Mouse (Mus musculus) spleen, adult 2 months (tissue): Measurements from ENCODE around the gene Hspb9. TPM values are rescaled to one million over a fixed set of nuclear protein-coding genes. Genes with fewer than 3 reads are reported as not detected.

Experiments used
- DNase-seq, 2 experiments: peaks; one replicate each; pipeline versions ENCODE4 v3.0.0 to v3.0.0-alpha.2; 2012 to 2021; ENCODE audit warnings: low spot score in 2 of 2, low read depth in 1 of 2
- H3K27ac ChIP-seq: fragments of 200-500 bp; 2 replicates; pipeline ENCODE4 v1.5.1; 2012; ENCODE audit warnings: low read length, inconsistent platforms; ENCODE audit not compliant: insufficient read depth
- H3K27me3 ChIP-seq: fragments of 200-500 bp; 2 replicates; pipeline ENCODE4 v1.6.1; 2012; ENCODE audit warnings: mild to moderate bottlenecking, moderate library complexity, low read length, inconsistent platforms; ENCODE audit not compliant: control insufficient read depth, insufficient read depth
- H3K36me3 ChIP-seq: fragments of 200-500 bp; 2 replicates; pipeline ENCODE4 v1.6.1; 2012; ENCODE audit warnings: mild to moderate bottlenecking, low read length, inconsistent platforms; ENCODE audit not compliant: control insufficient read depth, insufficient read depth
- H3K4me1 ChIP-seq: fragments of 200-500 bp; 2 replicates; pipeline ENCODE4 v1.6.1; 2011; ENCODE audit warnings: inconsistent platforms; ENCODE audit not compliant: control insufficient read depth, insufficient read depth, insufficient read length
- H3K4me3 ChIP-seq: fragments of 200-500 bp; 2 replicates; pipeline ENCODE4 v1.5.1; 2011; ENCODE audit warnings: mild to moderate bottlenecking, inconsistent platforms; ENCODE audit not compliant: insufficient read depth, insufficient read length; ENCODE audit errors: extremely low read depth
- CTCF ChIP-seq: fragments of 200-500 bp; IDR thresholded peaks from 2 replicates; pipeline ENCODE4 v1.5.1; 2011; ENCODE audit warnings: mild to moderate bottlenecking, inconsistent platforms; ENCODE audit not compliant: insufficient read depth, insufficient read length, insufficient replicate concordance; ENCODE audit errors: extremely low read depth
- POLR2A ChIP-seq: fragments of 200-500 bp; IDR thresholded peaks from 2 replicates; pipeline ENCODE4 v1.6.1; 2011; ENCODE audit warnings: low read depth, low read length, inconsistent platforms
- WGBS: fragments of 180-500 bp; shearing (Covaris S2); methylation state at CpG from one replicate; pipeline ENCODE4 v1.1.7; 2018; 5-methylcytosine and 5-hydroxymethylcytosine counted together
- polyA plus RNA-seq: library from polyadenylated mRNA; depleted of rRNA; stranded (reverse); fragments of >200 nt; gene quantifications from 2 replicates; pipeline ENCODE4 v1.2.3, GENCODE M21; 2012

The Hspb9 gene
- polyA plus RNA-seq, 1 experiment = 0.36 TPM

GRCm38 (mm10) chr11:100727201-100727600 is 13.6 kb downstream of the Hspb9 start:
- 93% methylated on average over 3 of the region's 3 CpGs for WGBS
- TF ChIP-seq CTCF (no peak), POLR2A (no peak)
- peaks cover 27% of the 10 kb centered on the region for H3K4me1 ChIP-seq
- H3K4me3 ChIP-seq = no peak overlapping the region
- H3K36me3 ChIP-seq = peaks cover 9% of the 10 kb centered on the region
- no peak overlapping the region for H3K27ac ChIP-seq
- no peaks in the 10 kb centered on the region for H3K27me3 ChIP-seq
- no peak for DNase-seq

- Histone ChIP-seq H3K27ac (no peak overlapping the region), H3K4me3 (no peak overlapping the region), H3K36me3 (peaks cover 9% of the 10 kb centered on the region), H3K4me1 (peaks cover 22% of the 10 kb centered on the region), H3K27me3 (no peaks in the 10 kb centered on the region)
- TF ChIP-seq CTCF = no peak
- 77% methylated on average over 6 of the region's 6 CpGs for WGBS
- DNase-seq = no peak
Measured at GRCm38 (mm10) chr11:100728601-100729000, 15.0 kb downstream of the Hspb9 start.

GRCm38 (mm10) chr11:100729976-100730375 is 16.3 kb downstream of the Hspb9 start:
- Histone ChIP-seq H3K36me3 (peaks cover 9% of the 10 kb centered on the region), H3K27me3 (no peaks in the 10 kb centered on the region), H3K4me3 (no peak overlapping the region), H3K4me1 (peaks cover 19% of the 10 kb centered on the region), H3K27ac (peak overlapping the region; percentile 35; the same call in 1 of the 2 replicates)
- 15% methylated on average over 4 of the region's 4 CpGs for WGBS
- no peak for TF ChIP-seq POLR2A
- no peak for TF ChIP-seq CTCF
- no peak for DNase-seq

- no peaks in the 10 kb centered on the region for H3K27me3 ChIP-seq
- WGBS = 71% methylated on average over 6 of the region's 6 CpGs
- no peak overlapping the region for H3K4me3 ChIP-seq
- H3K36me3 ChIP-seq = peaks cover 9% of the 10 kb centered on the region
- H3K27ac ChIP-seq = 0 out of 2 replicates have a peak overlapping the region, but pooled peaks have one; percentile 3
- DNase-seq = no peak
- H3K4me1 ChIP-seq = peaks cover 19% of the 10 kb centered on the region
- TF ChIP-seq POLR2A (no peak), CTCF (no peak)
Measured at GRCm38 (mm10) chr11:100730477-100731205, 17.0 kb downstream of the Hspb9 start.

GRCm38 (mm10) chr11:100735134-100735865 is 21.6 kb downstream of the Hspb9 start:
- peak overlapping the region; percentile 43 for H3K27ac ChIP-seq
- 57% methylated on average over 9 of the region's 9 CpGs for WGBS
- TF ChIP-seq CTCF (no peak), POLR2A (no peak)
- H3K36me3 ChIP-seq = no peaks in the 10 kb centered on the region; the same call in 1 of the 2 replicates
- peaks cover 23% of the 10 kb centered on the region; the same call in 1 of the 2 replicates for H3K4me1 ChIP-seq
- H3K27me3 ChIP-seq = no peaks in the 10 kb centered on the region
- H3K4me3 ChIP-seq = peak overlapping the region; percentile 39
- no peak for DNase-seq

GRCm38 (mm10) chr11:100735954-100736745 is 22.5 kb downstream of the Hspb9 start:
- Histone ChIP-seq H3K4me3 (peak overlapping the region; percentile 39), H3K27me3 (no peaks in the 10 kb centered on the region), H3K27ac (peak overlapping the region; percentile 43), H3K4me1 (peaks cover 18% of the 10 kb centered on the region; the same call in 1 of the 2 replicates), H3K36me3 (no peaks in the 10 kb centered on the region; the same call in 1 of the 2 replicates)
- no peak for DNase-seq
- 9% methylated on average over 14 of the region's 14 CpGs for WGBS
- no peak for TF ChIP-seq POLR2A
- TF ChIP-seq CTCF = no peak
